Mouse (Mus musculus) stomach, embryonic 14.5 days (tissue): ENCODE results near the gene Stpg4. TPM values are rescaled to one million over a fixed set of nuclear protein-coding genes. Genes with fewer than 3 reads are reported as not detected.
A peak's percentile ranks its signal among the peaks of the same experiment; 100 is the strongest.

Source experiments
- ATAC-seq: fragments of 200-750 bp; cut with Nextera tagmentation; 2 replicates; pipeline ENCODE4 v1.8.0; 2017; ENCODE audit warnings: low read depth, moderate TSS enrichment; ENCODE audit not compliant: insufficient number of reproducible peaks, insufficient read depth, low FRiP score
- H3K27ac ChIP-seq: fragments of 300-500 bp; sonication (generic); 2 replicates; pipeline ENCODE4 v1.5.1; 2014; ENCODE audit warnings: mild to moderate bottlenecking, low read length, moderate library complexity, mixed read lengths
- H3K27me3 ChIP-seq: fragments of 300-500 bp; sonication (generic); 2 replicates; pipeline ENCODE4 v1.6.1; 2014; ENCODE audit warnings: low read length, control low read depth, mixed read lengths; ENCODE audit not compliant: control insufficient read depth, insufficient read depth
- H3K36me3 ChIP-seq: fragments of 300-500 bp; sonication (generic); 2 replicates; pipeline ENCODE4 v1.6.1; 2014; ENCODE audit warnings: mild to moderate bottlenecking, control low read depth, low read length, moderate library complexity, mixed read lengths; ENCODE audit not compliant: control insufficient read depth, insufficient read depth
- H3K4me1 ChIP-seq: fragments of 300-500 bp; sonication (generic); 2 replicates; pipeline ENCODE4 v1.6.1; 2014; ENCODE audit warnings: low read length, control low read depth, mixed read lengths; ENCODE audit not compliant: control insufficient read depth, insufficient read depth
- H3K4me2 ChIP-seq: fragments of 300-500 bp; sonication (generic); replicated peaks from 2 replicates; pipeline ENCODE4 v1.6.1; 2014; ENCODE audit warnings: low read depth, low read length, control low read depth
- H3K4me3 ChIP-seq: fragments of 300-500 bp; sonication (generic); 2 replicates; pipeline ENCODE4 v1.5.1; 2014; ENCODE audit warnings: low read depth, low read length, control low read depth
- H3K9ac ChIP-seq: fragments of 300-500 bp; sonication (generic); replicated peaks from 2 replicates; pipeline ENCODE4 v1.6.1; 2014; ENCODE audit warnings: low read depth, mild to moderate bottlenecking, control low read depth, low read length, moderate library complexity, mixed read lengths
- H3K9me3 ChIP-seq: fragments of 300-500 bp; sonication (generic); 2 replicates; pipeline ENCODE4 v1.6.1; 2016; ENCODE audit warnings: low read depth, low read length, control low read depth; ENCODE audit not compliant: control insufficient read depth
- WGBS: fragments of 180-500 bp; shearing (Covaris S2); extraction: QIAGEN DNeasy Blood & Tissue Kit; methylation state at CpG from one replicate; pipeline ENCODE4 v1.1.7; 2014; 5-methylcytosine and 5-hydroxymethylcytosine counted together
- polyA plus RNA-seq: library from polyadenylated mRNA; unstranded; fragments of >200 nt; fragmentation: Nextera tagmentation; extraction: Ambion mirVana; gene quantifications from 2 replicates; pipeline ENCODE4 v1.2.1, GENCODE M21; 2014

Gene Stpg4
- polyA plus RNA-seq, 1 experiment from 2014 or later = not detected

GRCm38 (mm10) chr17:87405576-87405975 is 22.0 kb downstream of the Stpg4 start:
- H3K9me3 ChIP-seq = no peaks in the 10 kb centered on the region
- H3K36me3 ChIP-seq = no peaks in the 10 kb centered on the region
- no peaks in the 10 kb centered on the region for H3K27me3 ChIP-seq
- no peaks in the 10 kb centered on the region for H3K4me1 ChIP-seq
- no peak overlapping the region for H3K4me3 ChIP-seq
- no peak overlapping the region for H3K4me2 ChIP-seq
- H3K9ac ChIP-seq = no peak overlapping the region
- H3K27ac ChIP-seq = no peak overlapping the region
- no peak for ATAC-seq
- WGBS = 75% methylated on average over 11 of the region's 11 CpGs

GRCm38 (mm10) chr17:87403462-87403861 is 24.1 kb downstream of the Stpg4 start:
- Histone ChIP-seq H3K9me3 (no peaks in the 10 kb centered on the region), H3K4me3 (no peak overlapping the region), H3K4me2 (no peak overlapping the region), H3K27me3 (no peaks in the 10 kb centered on the region), H3K4me1 (no peaks in the 10 kb centered on the region), H3K9ac (no peak overlapping the region), H3K36me3 (no peaks in the 10 kb centered on the region), H3K27ac (no peak overlapping the region)
- ATAC-seq = no peak
- WGBS = 72% methylated on average over 4 of the region's 4 CpGs

GRCm38 (mm10) chr17:87402444-87402843 is 25.1 kb downstream of the Stpg4 start:
- no peak for ATAC-seq
- Histone ChIP-seq H3K27me3 (no peaks in the 10 kb centered on the region), H3K9ac (no peak overlapping the region), H3K4me1 (no peaks in the 10 kb centered on the region), H3K27ac (no peak overlapping the region), H3K4me2 (no peak overlapping the region), H3K36me3 (no peaks in the 10 kb centered on the region), H3K4me3 (no peak overlapping the region), H3K9me3 (no peaks in the 10 kb centered on the region)
- WGBS = 85% methylated on average over 11 of the region's 11 CpGs

- no peak overlapping the region for H3K27ac ChIP-seq
- H3K9ac ChIP-seq = no peak overlapping the region
- WGBS = 79% methylated on average over 11 of the region's 11 CpGs
- ATAC-seq = no peak
- H3K4me2 ChIP-seq = no peak overlapping the region
- no peaks in the 10 kb centered on the region for H3K36me3 ChIP-seq
- H3K4me1 ChIP-seq = no peaks in the 10 kb centered on the region
- no peaks in the 10 kb centered on the region for H3K9me3 ChIP-seq
- H3K27me3 ChIP-seq = no peaks in the 10 kb centered on the region
- no peak overlapping the region for H3K4me3 ChIP-seq
These were observed 30.5 kb downstream of the Stpg4 start for GRCm38 (mm10) chr17:87397088-87397487.

GRCm38 (mm10) chr17:87391242-87391641 is 36.3 kb downstream of the Stpg4 start:
- H3K9ac ChIP-seq = no peak overlapping the region
- no peak overlapping the region for H3K27ac ChIP-seq
- H3K27me3 ChIP-seq = no peaks in the 10 kb centered on the region
- H3K9me3 ChIP-seq = no peaks in the 10 kb centered on the region
- H3K4me3 ChIP-seq = no peak overlapping the region
- WGBS = 59% methylated on average over 7 of the region's 7 CpGs
- H3K4me1 ChIP-seq = no peaks in the 10 kb centered on the region
- no peaks in the 10 kb centered on the region for H3K36me3 ChIP-seq
- no peak overlapping the region for H3K4me2 ChIP-seq
- 0 out of 2 replicates have a peak, but pooled peaks have one; percentile 14 for ATAC-seq

- no peaks in the 10 kb centered on the region for H3K36me3 ChIP-seq
- H3K27me3 ChIP-seq = no peaks in the 10 kb centered on the region
- no peaks in the 10 kb centered on the region for H3K4me1 ChIP-seq
- H3K27ac ChIP-seq = no peak overlapping the region
- no peak overlapping the region for H3K4me2 ChIP-seq
- ATAC-seq = no peak
- no peaks in the 10 kb centered on the region for H3K9me3 ChIP-seq
- 29% methylated on average over 5 of the region's 5 CpGs for WGBS
- H3K9ac ChIP-seq = no peak overlapping the region
- no peak overlapping the region for H3K4me3 ChIP-seq
These were observed 40.5 kb downstream of the Stpg4 start for GRCm38 (mm10) chr17:87387068-87387467.

- no peaks in the 10 kb centered on the region for H3K36me3 ChIP-seq
- no peak for ATAC-seq
- no peaks in the 10 kb centered on the region for H3K4me1 ChIP-seq
- WGBS = 79% methylated on average over 3 of the region's 3 CpGs
- no peak overlapping the region for H3K9ac ChIP-seq
- H3K4me3 ChIP-seq = no peak overlapping the region
- H3K27me3 ChIP-seq = no peaks in the 10 kb centered on the region
- no peak overlapping the region for H3K4me2 ChIP-seq
- H3K9me3 ChIP-seq = no peaks in the 10 kb centered on the region
- no peak overlapping the region for H3K27ac ChIP-seq
These were observed 41.7 kb downstream of the Stpg4 start for GRCm38 (mm10) chr17:87385835-87386234.

- Histone ChIP-seq H3K36me3 (no peaks in the 10 kb centered on the region), H3K9me3 (no peaks in the 10 kb centered on the region), H3K4me3 (no peak overlapping the region), H3K4me1 (peaks cover 40% of the 10 kb centered on the region), H3K27ac (0 out of 2 replicates have a peak overlapping the region, but pooled peaks have one; percentile 6), H3K27me3 (no peaks in the 10 kb centered on the region), H3K9ac (no peak overlapping the region), H3K4me2 (no peak overlapping the region)
- 79% methylated on average over 9 of the region's 9 CpGs for WGBS
- no peak for ATAC-seq
These were observed 46.9 kb downstream of the Stpg4 start for GRCm38 (mm10) chr17:87380681-87381080.

- H3K9me3 ChIP-seq = no peaks in the 10 kb centered on the region
- no peak overlapping the region for H3K4me3 ChIP-seq
- no peak for ATAC-seq
- H3K27me3 ChIP-seq = no peaks in the 10 kb centered on the region
- H3K4me2 ChIP-seq = no peak overlapping the region
- WGBS = 31% methylated on average over 10 of the region's 10 CpGs
- H3K4me1 ChIP-seq = peaks cover 42% of the 10 kb centered on the region
- H3K36me3 ChIP-seq = no peaks in the 10 kb centered on the region
- peak overlapping the region; percentile 6; the same call in 1 of the 2 replicates for H3K27ac ChIP-seq
- H3K9ac ChIP-seq = no peak overlapping the region
These were observed 47.7 kb downstream of the Stpg4 start for GRCm38 (mm10) chr17:87379821-87380220.
